Mouse (Mus musculus) adrenal gland, postnatal 0 days (tissue): ENCODE data around the gene Taok1. TPM values are rescaled to one million over a fixed set of nuclear protein-coding genes. Genes with fewer than 3 reads are reported as not detected.

Experiments
- polyA plus RNA-seq: library from polyadenylated mRNA; unstranded; fragments of >200 nt; fragmentation: Nextera tagmentation; extraction: Ambion mirVana; gene quantifications from 2 replicates; pipeline ENCODE4 v1.2.1, GENCODE M21; 2015

The Taok1 gene
- polyA plus RNA-seq: 10.7 and 12.3 TPM in 2 replicates

GRCm38 (mm10) chr11:77607538-77608455 is at the start of gene Taok1:
Gene Taok1 (minus strand): TSS chr11:77607815.

DNA sequence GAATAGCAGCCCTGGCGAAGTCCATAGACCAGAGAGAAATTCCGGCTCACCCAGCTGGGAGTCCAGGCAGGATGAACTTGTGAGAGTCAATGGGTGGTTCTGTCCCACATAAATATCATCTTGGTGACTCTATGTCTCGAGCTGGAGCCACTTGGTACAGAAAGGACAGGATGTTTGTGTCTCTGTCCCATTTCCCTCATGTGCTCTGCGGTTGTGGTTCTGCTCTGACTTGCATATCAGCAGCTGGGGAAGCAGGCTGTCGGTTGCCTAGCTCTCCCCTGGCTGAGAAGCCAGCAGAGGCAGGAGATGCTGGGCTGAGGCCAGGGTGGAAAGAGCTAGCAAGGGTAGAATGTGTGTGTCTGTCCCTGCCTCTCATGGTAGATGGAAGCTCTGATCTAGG is 88.6 kb downstream of the Taok1 start, which contains the start of gene Gm10392:
Gene Gm10392, minus strand, starts transcription at position 156 of the 400 bp plus-strand sequence.

GRCm38 (mm10) chr11:77515637-77516552 is 91.7 kb downstream of the Taok1 start, which contains the start of gene Trp53i13:
Gene Trp53i13 (minus strand): TSS chr11:77515980.

GRCm38 (mm10) chr11:77514832-77515636 is 92.6 kb downstream of the Taok1 start, which contains the start of gene Abhd15:
Gene Abhd15 (plus strand): TSS chr11:77515121.

GRCm38 (mm10) chr11:77493512-77494343 is 113.9 kb downstream of the Taok1 start, which contains the start of gene Git1:
Gene Git1 (plus strand): TSS chr11:77493562.

DNA sequence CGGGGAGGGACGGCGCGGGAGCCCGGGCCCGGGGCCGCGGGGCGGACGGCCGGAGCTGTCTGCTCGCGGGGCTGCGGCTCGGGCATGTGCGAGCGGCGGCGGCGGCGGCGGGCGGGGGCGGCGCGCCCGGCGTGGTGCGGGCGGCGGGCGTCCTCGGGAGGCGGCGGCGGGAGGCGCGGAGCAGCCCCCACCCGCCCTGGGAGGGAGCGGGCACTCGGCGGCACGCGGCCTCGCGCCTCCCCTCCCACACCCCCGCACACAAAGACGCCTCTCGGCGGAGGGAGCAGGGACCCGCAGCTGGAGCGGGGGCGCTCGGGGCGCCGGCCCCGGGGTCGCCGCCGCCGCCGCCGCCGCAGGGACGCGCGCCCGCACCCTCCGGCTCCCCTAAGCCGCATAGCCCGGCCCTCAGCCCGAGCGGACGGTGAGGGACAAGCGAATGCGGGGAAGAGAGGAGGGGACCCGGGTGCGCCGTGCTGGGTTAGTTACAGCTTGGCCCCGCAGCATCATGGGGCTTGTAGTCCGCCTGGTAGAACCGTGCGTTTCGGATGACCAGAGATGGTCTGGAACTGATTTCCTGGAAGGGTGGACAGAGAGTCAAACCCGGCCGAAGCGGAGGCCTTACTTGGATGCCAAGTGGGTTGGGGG is 117.9 kb downstream of the Taok1 start, which contains the start of gene Ankrd13b:
Gene Ankrd13b, minus strand, starts transcription at position 88 of the 645 bp plus-strand sequence.

Other genes starting within 250 kb of the Taok1 start
- 0.35 and 0.36 TPM in 2 replicates for gene Coro6, start 145.4 kb downstream of the Taok1 start, polyA plus RNA-seq
- gene Ankrd13b, start 118.1 kb downstream of the Taok1 start, polyA plus RNA-seq: 4.9 and 11.5 TPM in 2 replicates
- 7.8 and 9.7 TPM in 2 replicates for gene Git1, start 114.3 kb downstream of the Taok1 start, polyA plus RNA-seq
- gene Abhd15, start 92.7 kb downstream of the Taok1 start, polyA plus RNA-seq: 5.8 and 8.4 TPM in 2 replicates
- gene Trp53i13, start 91.8 kb downstream of the Taok1 start, polyA plus RNA-seq: 20.4 and 24.6 TPM in 2 replicates
- 0.08 and 0.14 TPM in 2 replicates for gene Gm10392, start 88.6 kb downstream of the Taok1 start, polyA plus RNA-seq
- gene Nufip2, start 78.3 kb upstream of the Taok1 start, polyA plus RNA-seq: 2.6 and 4.8 TPM in 2 replicates
- not detected in 2 replicates for gene Cryba1, start 117.5 kb upstream of the Taok1 start, polyA plus RNA-seq
- 17.0 and 23.6 TPM in 2 replicates for gene Myo18a, start 155.4 kb upstream of the Taok1 start, polyA plus RNA-seq
- gene Gm10277, start 179.9 kb upstream of the Taok1 start, polyA plus RNA-seq: 0.17 and 0.88 TPM in 2 replicates